Mouse (Mus musculus): ENCODE data around the gene Pgbd1. TPM values are rescaled to one million over a fixed set of nuclear protein-coding genes. Genes with fewer than 3 reads are reported as not detected.

Pgbd1 gene
- total and polyA plus RNA-seq, 2 experiments from 2014 or later, result 1.5 to 4.7 TPM

GRCm38 (mm10) chr13:21395211-21395610 lies 45.6 kb downstream of the Pgbd1 start:
- Histone ChIP-seq H3K9me3 (ENCODE audit: low read length) (no peaks in the 10 kb centered on the region), H3K27me3 (ENCODE audit: insufficient read depth, low read length) (no peaks in the 10 kb centered on the region), H3K9ac (no peak overlapping the region), H3K4me1 (ENCODE audit: insufficient read depth) (0 out of 2 replicates have a peak, but pooled peaks cover 3% of the 10 kb centered on the region), H3K27ac (ENCODE audit: low read depth, low read length) (no peak overlapping the region), H3K36me3 (ENCODE audit: insufficient read depth) (peaks cover 43% of the 10 kb centered on the region), H3K4me2 (ENCODE audit: low read depth) (no peak overlapping the region), H3K4me3 (ENCODE audit: low read depth, low read length) (no peak overlapping the region)
- ATAC-seq (no peak), DNase-seq (no peak)
- WGBS, result 100% methylated on average over 1 of the region's 1 CpGs
- TF ChIP-seq CTCF (IDR thresholded peaks at IDR 0.05; ENCODE audit: low read depth), result no peak

GRCm38 (mm10) chr13:21377773-21378172 lies 63.1 kb downstream of the Pgbd1 start:
- no peak overlapping the region for H3K4me2 ChIP-seq (ENCODE audit: low read depth)
- DNase-seq (no peak), ATAC-seq (no peak)
- 83% methylated on average over 2 of the region's 2 CpGs for WGBS
- no peak overlapping the region for H3K4me3 ChIP-seq (ENCODE audit: low read depth, low read length)
- no peaks in the 10 kb centered on the region for H3K27me3 ChIP-seq (ENCODE audit: insufficient read depth, low read length)
- no peaks in the 10 kb centered on the region for H3K4me1 ChIP-seq (ENCODE audit: insufficient read depth)
- no peak for TF ChIP-seq CTCF (IDR thresholded peaks at IDR 0.05; ENCODE audit: low read depth)
- H3K27ac ChIP-seq (ENCODE audit: low read depth, low read length), result no peak overlapping the region
- H3K36me3 ChIP-seq (ENCODE audit: insufficient read depth), result no peaks in the 10 kb centered on the region
- H3K9me3 ChIP-seq (ENCODE audit: low read length), result no peaks in the 10 kb centered on the region
- no peak overlapping the region for H3K9ac ChIP-seq

- Histone ChIP-seq H3K27me3 (ENCODE audit: insufficient read depth, low read length) (no peaks in the 10 kb centered on the region), H3K4me3 (ENCODE audit: low read depth, low read length) (no peak overlapping the region), H3K27ac (ENCODE audit: low read depth, low read length) (no peak overlapping the region), H3K9me3 (ENCODE audit: low read length) (no peaks in the 10 kb centered on the region), H3K36me3 (ENCODE audit: insufficient read depth) (peaks cover 34% of the 10 kb centered on the region), H3K4me1 (ENCODE audit: insufficient read depth) (no peaks in the 10 kb centered on the region), H3K9ac (no peak overlapping the region), H3K4me2 (ENCODE audit: low read depth) (no peak overlapping the region)
- no peak for ATAC-seq
- 89% methylated on average over 2 of the region's 2 CpGs for WGBS
- DNase-seq, result no peak
- TF ChIP-seq CTCF (IDR thresholded peaks at IDR 0.05; ENCODE audit: low read depth), result no peak
Observed at GRCm38 (mm10) chr13:21372700-21373099, 68.2 kb downstream of the Pgbd1 start.

MicroRNAs within 50 kb of the gene (microRNA counts, 519-probe panel; counts per million panel counts)
- not detected for microRNA mmu-miR-1896

Small RNA genes within 50 kb of the gene (microRNA-seq; reads per million reads assigned to microRNA genes)
- gene Mir1896, result 0 reads per million in 2 experiments
- gene Mir6942, result 0.24 to 0.77 reads per million in 2 experiments

Other genes starting within 250 kb of the Pgbd1 start
- not detected in 2 replicates for gene Gpx5, start 148.3 kb downstream of the Pgbd1 start, total RNA-seq (2014; rRNA removed)
- gene Gpx5, start 148.3 kb downstream of the Pgbd1 start, polyA plus RNA-seq (2015; fragmentation: Nextera tagmentation; extraction: Ambion mirVana), result not detected in 2 replicates
- gene Gpx6, start 128.9 kb downstream of the Pgbd1 start, total RNA-seq (2014; rRNA removed), result 0.15 TPM in 1 of 2 replicates, not detected in the other
- 0.11 and 0.14 TPM in 2 replicates for gene Gpx6, start 128.9 kb downstream of the Pgbd1 start, polyA plus RNA-seq (2015; fragmentation: Nextera tagmentation; extraction: Ambion mirVana)
- gene Olfr1367, start 94.1 kb downstream of the Pgbd1 start, total RNA-seq (2014; rRNA removed), result not detected in 2 replicates
- gene Olfr1367, start 94.1 kb downstream of the Pgbd1 start, polyA plus RNA-seq (2015; fragmentation: Nextera tagmentation; extraction: Ambion mirVana), result not detected in 2 replicates
- gene Zscan12, start 78.2 kb downstream of the Pgbd1 start, total RNA-seq (2014; rRNA removed), result 10.4 and 11.5 TPM in 2 replicates
- gene Zscan12, start 78.2 kb downstream of the Pgbd1 start, polyA plus RNA-seq (2015; fragmentation: Nextera tagmentation; extraction: Ambion mirVana), result 7.2 and 8.1 TPM in 2 replicates
- 51.8 and 54.0 TPM in 2 replicates for gene Zkscan3, start 38.3 kb downstream of the Pgbd1 start, total RNA-seq (2014; rRNA removed)
- 42.2 and 45.6 TPM in 2 replicates for gene Zkscan3, start 38.3 kb downstream of the Pgbd1 start, polyA plus RNA-seq (2015; fragmentation: Nextera tagmentation; extraction: Ambion mirVana)
- gene Zscan26, start 12.7 kb upstream of the Pgbd1 start, total RNA-seq (2014; rRNA removed), result 25.2 and 27.1 TPM in 2 replicates
- 10.9 and 16.7 TPM in 2 replicates for gene Zscan26, start 12.7 kb upstream of the Pgbd1 start, polyA plus RNA-seq (2015; fragmentation: Nextera tagmentation; extraction: Ambion mirVana)
- gene Nkapl, start 27.5 kb upstream of the Pgbd1 start, total RNA-seq (2014; rRNA removed), result 0.69 and 1.3 TPM in 2 replicates
- 1.8 and 2.7 TPM in 2 replicates for gene Nkapl, start 27.5 kb upstream of the Pgbd1 start, polyA plus RNA-seq (2015; fragmentation: Nextera tagmentation; extraction: Ambion mirVana)
- 8.9 and 9.3 TPM in 2 replicates for gene Zkscan4, start 37.8 kb upstream of the Pgbd1 start, total RNA-seq (2014; rRNA removed)
- gene Zkscan4, start 37.8 kb upstream of the Pgbd1 start, polyA plus RNA-seq (2015; fragmentation: Nextera tagmentation; extraction: Ambion mirVana), result 4.2 and 6.1 TPM in 2 replicates
- 1.5 TPM in 1 of 2 replicates, not detected in the other for gene Gm10065, start 38.4 kb upstream of the Pgbd1 start, total RNA-seq (2014; rRNA removed)
- gene Gm10065, start 38.4 kb upstream of the Pgbd1 start, polyA plus RNA-seq (2015; fragmentation: Nextera tagmentation; extraction: Ambion mirVana), result not detected in 2 replicates
- gene AK157302, start 54.2 kb upstream of the Pgbd1 start, total RNA-seq (2014; rRNA removed), result 0.14 and 0.31 TPM in 2 replicates
- 0.42 and 0.54 TPM in 2 replicates for gene AK157302, start 54.2 kb upstream of the Pgbd1 start, polyA plus RNA-seq (2015; fragmentation: Nextera tagmentation; extraction: Ambion mirVana)
- 5.9 and 7.1 TPM in 2 replicates for gene Gm11273, start 60.4 kb upstream of the Pgbd1 start, total RNA-seq (2014; rRNA removed)
- gene Gm11273, start 60.4 kb upstream of the Pgbd1 start, polyA plus RNA-seq (2015; fragmentation: Nextera tagmentation; extraction: Ambion mirVana), result 5.8 and 11.0 TPM in 2 replicates
- gene Zkscan8, start 90.1 kb upstream of the Pgbd1 start, total RNA-seq (2014; rRNA removed), result 7.8 and 9.5 TPM in 2 replicates
- gene Zkscan8, start 90.1 kb upstream of the Pgbd1 start, polyA plus RNA-seq (2015; fragmentation: Nextera tagmentation; extraction: Ambion mirVana), result 1.3 and 2.2 TPM in 2 replicates
- not detected in 2 replicates for gene Olfr1366, start 101.8 kb upstream of the Pgbd1 start, total RNA-seq (2014; rRNA removed)
- gene Olfr1366, start 101.8 kb upstream of the Pgbd1 start, polyA plus RNA-seq (2015; fragmentation: Nextera tagmentation; extraction: Ambion mirVana), result 0.15 TPM in 2 replicates
- not detected in 2 replicates for gene Olfr1535, start 118.8 kb upstream of the Pgbd1 start, total RNA-seq (2014; rRNA removed)
- gene Olfr1535, start 118.8 kb upstream of the Pgbd1 start, polyA plus RNA-seq (2015; fragmentation: Nextera tagmentation; extraction: Ambion mirVana), result 0.06 and 0.07 TPM in 2 replicates
- not detected in 2 replicates for gene Olfr1364, start 140.7 kb upstream of the Pgbd1 start, total RNA-seq (2014; rRNA removed)
- gene Olfr1364, start 140.7 kb upstream of the Pgbd1 start, polyA plus RNA-seq (2015; fragmentation: Nextera tagmentation; extraction: Ambion mirVana), result not detected in 2 replicates
- gene Olfr1362, start 173.0 kb upstream of the Pgbd1 start, total RNA-seq (2014; rRNA removed), result not detected in 2 replicates
- not detected in 2 replicates for gene Olfr1362, start 173.0 kb upstream of the Pgbd1 start, polyA plus RNA-seq (2015; fragmentation: Nextera tagmentation; extraction: Ambion mirVana)
- gene Olfr11, start 201.5 kb upstream of the Pgbd1 start, total RNA-seq (2014; rRNA removed), result not detected in 2 replicates
- gene Olfr11, start 201.5 kb upstream of the Pgbd1 start, polyA plus RNA-seq (2015; fragmentation: Nextera tagmentation; extraction: Ambion mirVana), result not detected in 2 replicates
- not detected in 2 replicates for gene Olfr1361, start 222.3 kb upstream of the Pgbd1 start, total RNA-seq (2014; rRNA removed)
- not detected in 2 replicates for gene Olfr1361, start 222.3 kb upstream of the Pgbd1 start, polyA plus RNA-seq (2015; fragmentation: Nextera tagmentation; extraction: Ambion mirVana)
- gene Olfr1360, start 236.3 kb upstream of the Pgbd1 start, total RNA-seq (2014; rRNA removed), result not detected in 2 replicates
- gene Olfr1360, start 236.3 kb upstream of the Pgbd1 start, polyA plus RNA-seq (2015; fragmentation: Nextera tagmentation; extraction: Ambion mirVana), result not detected in 2 replicates